Mouse (Mus musculus) embryonic fibroblast, embryonic 13.5 days (primary cell): ENCODE results near the gene Pms2. TPM values are rescaled to one million over a fixed set of nuclear protein-coding genes. Genes with fewer than 3 reads are reported as not detected.

Source experiments
- H3K27ac ChIP-seq: 2 replicates; pipeline ENCODE4 v1.5.1; 2012; ENCODE audit warnings: low read length, control low read depth, inconsistent platforms; ENCODE audit not compliant: insufficient read depth
- H3K4me1 ChIP-seq: 2 replicates; pipeline ENCODE4 v1.6.1; 2011; ENCODE audit warnings: low read length; ENCODE audit not compliant: control insufficient read depth, insufficient read depth
- H3K4me3 ChIP-seq: 2 replicates; pipeline ENCODE4 v1.5.1; 2011; ENCODE audit warnings: mild to moderate bottlenecking, control low read depth, low read length; ENCODE audit not compliant: insufficient read depth
- CTCF ChIP-seq: IDR thresholded peaks from 2 replicates; pipeline ENCODE4 v1.5.1; 2011; ENCODE audit warnings: mild to moderate bottlenecking, control low read depth, low read length, moderate library complexity, borderline replicate concordance; ENCODE audit not compliant: insufficient read depth
- POLR2A ChIP-seq: IDR thresholded peaks from 2 replicates; pipeline ENCODE4 v1.6.1; 2011; ENCODE audit warnings: low read depth, mild to moderate bottlenecking, control low read depth, low read length, moderate library complexity
- polyA plus RNA-seq: library from polyadenylated mRNA; stranded (reverse); fragments of >200 nt; gene quantifications from 2 replicates; pipeline ENCODE4 v1.2.4, GENCODE M21; 2011; ENCODE audit warnings: low read depth; ENCODE audit not compliant: missing spikeins, insufficient read length

Pms2 gene
- polyA plus RNA-seq, 1 experiment = 19.5 TPM

- TF ChIP-seq CTCF = no peak
- no peak for TF ChIP-seq POLR2A
- H3K27ac ChIP-seq = no peak overlapping the region
- no peak overlapping the region for H3K4me3 ChIP-seq
- H3K4me1 ChIP-seq = no peaks in the 10 kb centered on the region
Measured at GRCm38 (mm10) chr5:143982361-143982760, 72.6 kb downstream of the Pms2 start.

Other genes with a start within 250 kb of the Pms2 start
- gene Usp42, start 177.7 kb upstream of the Pms2 start, polyA plus RNA-seq = 17.2 and 18.5 TPM in 2 replicates
- gene Eif2ak1, start 92.2 kb upstream of the Pms2 start, polyA plus RNA-seq = 26.9 and 30.0 TPM in 2 replicates
- gene Ankrd61, start 12.3 kb upstream of the Pms2 start, polyA plus RNA-seq = not detected in 2 replicates
- 94.0 and 102 TPM in 2 replicates for gene Aimp2, start 117 bp upstream of the Pms2 start, polyA plus RNA-seq
- 1.2 TPM in 1 of 2 replicates, not detected in the other for gene Gm42421, start 18.2 kb downstream of the Pms2 start, polyA plus RNA-seq
- gene Rsph10b, start 23.1 kb downstream of the Pms2 start, polyA plus RNA-seq = 0.77 TPM in 1 of 2 replicates, not detected in the other
- 66.5 and 69.6 TPM in 2 replicates for gene Ccz1, start 104.9 kb downstream of the Pms2 start, polyA plus RNA-seq
- not detected in 2 replicates for gene Ocm, start 116.7 kb downstream of the Pms2 start, polyA plus RNA-seq
- gene Lmtk2, start 190.5 kb downstream of the Pms2 start, polyA plus RNA-seq = 9.3 and 10.4 TPM in 2 replicates